Mouse (Mus musculus): ENCODE measurements around the gene Stk40.

DNA sequence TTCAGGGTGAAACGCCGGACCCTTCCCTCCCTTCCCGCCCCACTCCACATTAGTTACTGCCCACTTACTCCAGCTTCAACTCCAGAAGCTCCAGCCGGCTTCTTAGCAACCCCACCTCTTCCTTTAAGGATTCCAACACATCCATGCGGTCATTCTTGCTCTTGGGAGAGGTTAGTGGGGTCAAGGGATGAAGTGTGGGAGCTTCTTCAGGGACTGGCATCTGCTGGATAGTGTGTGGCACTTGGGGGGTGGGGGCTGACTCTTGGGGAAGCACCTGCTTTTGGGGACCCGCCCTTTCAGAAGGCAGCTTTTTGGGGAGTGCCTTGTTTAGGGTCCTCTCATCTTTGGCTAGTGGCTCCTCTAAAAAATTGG, 47.2 kb downstream of the Stk40 start:
- no peak for TF ChIP-seq CTCF (IDR thresholded peaks at IDR 0.05; ENCODE audit: control insufficient read depth, insufficient read depth, low read length)
- no peak for TF ChIP-seq POLR2A (IDR thresholded peaks at IDR 0.05; ENCODE audit: borderline replicate concordance, control insufficient read depth, low read depth, low read length)
